ENCODE assay signal across 1 mouse cellular context in the genomic region with DNA sequence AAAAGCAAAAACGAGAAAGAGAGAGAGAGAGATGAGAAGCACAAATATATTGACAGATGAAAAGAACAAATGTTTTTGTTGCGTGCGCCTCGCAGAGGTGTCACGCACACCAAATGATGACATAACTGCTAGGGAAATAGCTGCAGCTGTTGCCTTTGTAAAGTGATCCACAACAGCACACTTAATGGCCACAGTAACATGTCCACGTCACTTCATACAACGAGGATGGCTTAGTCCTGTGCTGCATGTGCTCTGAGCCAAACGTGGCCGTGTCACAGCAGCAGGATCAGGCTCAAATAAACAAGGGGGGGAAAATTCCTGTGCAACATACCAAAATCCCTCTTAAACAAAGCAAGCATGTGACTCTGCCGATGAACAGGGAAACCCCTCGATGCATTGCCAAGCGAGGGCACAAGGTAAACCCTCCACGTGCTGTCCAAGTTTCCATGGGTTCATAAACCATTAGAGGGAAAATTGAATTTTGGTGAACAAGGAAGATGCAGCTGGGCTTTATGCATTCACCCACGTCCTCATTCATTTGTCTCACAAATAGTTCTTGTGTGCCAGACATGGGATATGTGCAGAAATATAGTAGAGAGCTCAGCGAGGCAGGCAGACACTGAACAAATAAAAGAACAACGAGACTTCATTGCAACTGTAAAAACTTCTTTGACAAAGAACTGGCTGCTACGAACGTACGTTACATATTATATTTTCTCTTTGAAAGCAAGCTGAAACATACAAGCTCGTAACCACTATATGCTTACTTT.
TF ChIP-seq lines count a peak whose summit lies in the region.

No protein-coding gene starts in this region.

TF ChIP-seq in myocyte, 11 proteins besides CTCF, POLR2A, EP300 and RAD21 (continued from another document):
- TF ChIP-seq MYOD1 (IDR thresholded peaks at IDR 0.05; ENCODE audit: control insufficient read depth in 1 of 3, insufficient read length in 2 of 3, low read depth in 2 of 3) (peak in 2 of 3 experiments; percentile 49 to 82), TCF12 (IDR thresholded peaks at IDR 0.05; ENCODE audit: insufficient read depth, poor library complexity, severe bottlenecking) (no peak), SRF (IDR thresholded peaks at IDR 0.05; ENCODE audit: control insufficient read depth, insufficient read length, low read depth) (no peak)
